Mouse (Mus musculus): ENCODE measurements around the gene Fam214b. TPM values are rescaled to one million over a fixed set of nuclear protein-coding genes. Genes with fewer than 3 reads are reported as not detected.

Gene Fam214b
- 32.5 and 35.4 TPM in 2 replicates for polyA plus RNA-seq (2014; fragmentation: Nextera tagmentation; extraction: Ambion mirVana)

- H3K27ac ChIP-seq (replicated peaks; ENCODE audit: low read depth, low read length) = peak within 1 kb of the TSS; percentile 92
- H3K27me3 ChIP-seq (ENCODE audit: control insufficient read depth, insufficient read depth, low read length) = no peaks in the 10 kb centered on the region
- H3K4me1 ChIP-seq (ENCODE audit: control insufficient read depth, insufficient read depth, low read length) = peaks cover 27% of the 10 kb centered on the region
- peak within 1 kb of the TSS; percentile 65 for H3K9ac ChIP-seq (replicated peaks; ENCODE audit: low read length)
- peak within 1 kb of the TSS; percentile 52 for H3K4me3 ChIP-seq (replicated peaks; ENCODE audit: low read depth, low read length)
- peak within 1 kb of the TSS; percentile 71 for H3K4me2 ChIP-seq (ENCODE audit: low read length)
- ATAC-seq (ENCODE audit: low FRiP score, low TSS enrichment) = peak; percentile 83
- H3K9me3 ChIP-seq (ENCODE audit: control insufficient read depth, low read length) = no peaks in the 10 kb centered on the region
- peak; percentile 98 for DNase-seq
- WGBS = under 1% methylated on average over 33 of the region's 33 CpGs
- H3K36me3 ChIP-seq (ENCODE audit: control insufficient read depth, insufficient read depth, low read length) = no peaks in the 10 kb centered on the region
These were observed at the start of gene Fam214b for GRCm38 (mm10) chr4:43045659-43046302. TSS of gene Fam214b (minus strand) at chr4:43046220.

GRCm38 (mm10) chr4:43091183-43091582 lies 45.2 kb upstream of the Fam214b start:
- H3K4me1 ChIP-seq (ENCODE audit: control insufficient read depth, insufficient read depth, low read length) = no peaks in the 10 kb centered on the region
- H3K9ac ChIP-seq (replicated peaks; ENCODE audit: low read length) = no peak overlapping the region
- no peaks in the 10 kb centered on the region for H3K27me3 ChIP-seq (ENCODE audit: control insufficient read depth, insufficient read depth, low read length)
- no peak for DNase-seq
- H3K36me3 ChIP-seq (ENCODE audit: control insufficient read depth, insufficient read depth, low read length) = 0 out of 2 replicates have a peak, but pooled peaks cover 4% of the 10 kb centered on the region
- H3K9me3 ChIP-seq (ENCODE audit: control insufficient read depth, low read length) = no peaks in the 10 kb centered on the region
- 90% methylated on average over 4 of the region's 4 CpGs for WGBS
- no peak for ATAC-seq (ENCODE audit: low FRiP score, low TSS enrichment)
- no peak overlapping the region for H3K4me2 ChIP-seq (ENCODE audit: low read length)
- H3K4me3 ChIP-seq (replicated peaks; ENCODE audit: low read depth, low read length) = no peak overlapping the region
- no peak overlapping the region for H3K27ac ChIP-seq (replicated peaks; ENCODE audit: low read depth, low read length)

- ATAC-seq (ENCODE audit: low FRiP score, low TSS enrichment) (no peak), DNase-seq (no peak)
- H3K36me3 ChIP-seq (ENCODE audit: control insufficient read depth, insufficient read depth, low read length) = no peaks in the 10 kb centered on the region
- H3K27ac ChIP-seq (replicated peaks; ENCODE audit: low read depth, low read length) = no peak overlapping the region
- H3K9me3 ChIP-seq (ENCODE audit: control insufficient read depth, low read length) = no peaks in the 10 kb centered on the region
- no peak overlapping the region for H3K9ac ChIP-seq (replicated peaks; ENCODE audit: low read length)
- H3K4me3 ChIP-seq (replicated peaks; ENCODE audit: low read depth, low read length) = no peak overlapping the region
- WGBS = 97% methylated on average over 2 of the region's 2 CpGs
- H3K27me3 ChIP-seq (ENCODE audit: control insufficient read depth, insufficient read depth, low read length) = no peaks in the 10 kb centered on the region
- H3K4me2 ChIP-seq (ENCODE audit: low read length) = no peak overlapping the region
- H3K4me1 ChIP-seq (ENCODE audit: control insufficient read depth, insufficient read depth, low read length) = no peaks in the 10 kb centered on the region
These were observed 43.9 kb upstream of the Fam214b start for GRCm38 (mm10) chr4:43089950-43090349.

GRCm38 (mm10) chr4:43082458-43082857 lies 36.4 kb upstream of the Fam214b start:
- Histone ChIP-seq H3K4me3 (replicated peaks; ENCODE audit: low read depth, low read length) (no peak overlapping the region), H3K27me3 (ENCODE audit: control insufficient read depth, insufficient read depth, low read length) (no peaks in the 10 kb centered on the region), H3K9me3 (ENCODE audit: control insufficient read depth, low read length) (no peaks in the 10 kb centered on the region), H3K4me1 (ENCODE audit: control insufficient read depth, insufficient read depth, low read length) (no peaks in the 10 kb centered on the region), H3K9ac (replicated peaks; ENCODE audit: low read length) (no peak overlapping the region), H3K36me3 (ENCODE audit: control insufficient read depth, insufficient read depth, low read length) (no peaks in the 10 kb centered on the region), H3K4me2 (ENCODE audit: low read length) (no peak overlapping the region), H3K27ac (replicated peaks; ENCODE audit: low read depth, low read length) (no peak overlapping the region)
- ATAC-seq (ENCODE audit: low FRiP score, low TSS enrichment) = no peak
- 82% methylated on average over 2 of the region's 2 CpGs for WGBS
- DNase-seq = no peak

GRCm38 (mm10) chr4:43078071-43078718 lies 32.2 kb upstream of the Fam214b start:
- ATAC-seq (ENCODE audit: low FRiP score, low TSS enrichment) = no peak
- H3K4me1 ChIP-seq (ENCODE audit: control insufficient read depth, insufficient read depth, low read length) = no peaks in the 10 kb centered on the region
- no peak overlapping the region for H3K4me3 ChIP-seq (replicated peaks; ENCODE audit: low read depth, low read length)
- no peaks in the 10 kb centered on the region for H3K36me3 ChIP-seq (ENCODE audit: control insufficient read depth, insufficient read depth, low read length)
- H3K27me3 ChIP-seq (ENCODE audit: control insufficient read depth, insufficient read depth, low read length) = no peaks in the 10 kb centered on the region
- no peak overlapping the region for H3K27ac ChIP-seq (replicated peaks; ENCODE audit: low read depth, low read length)
- WGBS = 61% methylated on average over 7 of the region's 7 CpGs
- no peak overlapping the region for H3K4me2 ChIP-seq (ENCODE audit: low read length)
- DNase-seq = no peak
- H3K9me3 ChIP-seq (ENCODE audit: control insufficient read depth, low read length) = no peaks in the 10 kb centered on the region
- H3K9ac ChIP-seq (replicated peaks; ENCODE audit: low read length) = no peak overlapping the region

- H3K27ac ChIP-seq (replicated peaks; ENCODE audit: low read depth, low read length) = no peak overlapping the region
- no peak for DNase-seq
These were observed 28.9 kb upstream of the Fam214b start for GRCm38 (mm10) chr4:43074923-43075322.

GRCm38 (mm10) chr4:43065471-43065870 lies 19.5 kb upstream of the Fam214b start:
- Histone ChIP-seq H3K27ac (replicated peaks; ENCODE audit: low read depth, low read length) (no peak overlapping the region), H3K9me3 (ENCODE audit: control insufficient read depth, low read length) (no peaks in the 10 kb centered on the region), H3K27me3 (ENCODE audit: control insufficient read depth, insufficient read depth, low read length) (no peaks in the 10 kb centered on the region), H3K4me1 (ENCODE audit: control insufficient read depth, insufficient read depth, low read length) (no peaks in the 10 kb centered on the region), H3K36me3 (ENCODE audit: control insufficient read depth, insufficient read depth, low read length) (no peaks in the 10 kb centered on the region), H3K4me3 (replicated peaks; ENCODE audit: low read depth, low read length) (no peak overlapping the region), H3K9ac (replicated peaks; ENCODE audit: low read length) (no peak overlapping the region), H3K4me2 (ENCODE audit: low read length) (no peak overlapping the region)
- ATAC-seq (ENCODE audit: low FRiP score, low TSS enrichment) (no peak), DNase-seq (no peak)
- WGBS = 97% methylated on average over 4 of the region's 4 CpGs

More at GRCm38 (mm10) chr4:43074923-43075322, 28.9 kb upstream of the Fam214b start:
- Histone ChIP-seq H3K4me1 (ENCODE audit: control insufficient read depth, insufficient read depth, low read length) (no peaks in the 10 kb centered on the region), H3K36me3 (ENCODE audit: control insufficient read depth, insufficient read depth, low read length) (no peaks in the 10 kb centered on the region), H3K4me3 (replicated peaks; ENCODE audit: low read depth, low read length) (no peak overlapping the region), H3K27me3 (ENCODE audit: control insufficient read depth, insufficient read depth, low read length) (no peaks in the 10 kb centered on the region), H3K4me2 (ENCODE audit: low read length) (no peak overlapping the region), H3K9ac (replicated peaks; ENCODE audit: low read length) (no peak overlapping the region), H3K9me3 (ENCODE audit: control insufficient read depth, low read length) (no peaks in the 10 kb centered on the region)
- no peak for ATAC-seq (ENCODE audit: low FRiP score, low TSS enrichment)

- H3K27ac ChIP-seq (replicated peaks; ENCODE audit: low read depth, low read length) = no peak overlapping the region
These were observed 14.3 kb upstream of the Fam214b start for GRCm38 (mm10) chr4:43060286-43060685.

GRCm38 (mm10) chr4:43059697-43060096 lies 13.7 kb upstream of the Fam214b start:
- ATAC-seq (ENCODE audit: low FRiP score, low TSS enrichment) (no peak), DNase-seq (no peak)
- Histone ChIP-seq H3K4me3 (replicated peaks; ENCODE audit: low read depth, low read length) (peak overlapping the region; percentile 82), H3K27me3 (ENCODE audit: control insufficient read depth, insufficient read depth, low read length) (no peaks in the 10 kb centered on the region), H3K9me3 (ENCODE audit: control insufficient read depth, low read length) (no peaks in the 10 kb centered on the region), H3K4me2 (ENCODE audit: low read length) (peak overlapping the region; percentile 71), H3K9ac (replicated peaks; ENCODE audit: low read length) (peak overlapping the region; percentile 80), H3K4me1 (ENCODE audit: control insufficient read depth, insufficient read depth, low read length) (peaks cover 11% of the 10 kb centered on the region), H3K36me3 (ENCODE audit: control insufficient read depth, insufficient read depth, low read length) (no peaks in the 10 kb centered on the region), H3K27ac (replicated peaks; ENCODE audit: low read depth, low read length) (no peak overlapping the region)
- WGBS = 29% methylated on average over 3 of the region's 3 CpGs

More at GRCm38 (mm10) chr4:43060286-43060685, 14.3 kb upstream of the Fam214b start:
- H3K4me1 ChIP-seq (ENCODE audit: control insufficient read depth, insufficient read depth, low read length) = peaks cover 11% of the 10 kb centered on the region
- peak; percentile 43 for DNase-seq
- H3K36me3 ChIP-seq (ENCODE audit: control insufficient read depth, insufficient read depth, low read length) = no peaks in the 10 kb centered on the region
- no peak overlapping the region for H3K4me3 ChIP-seq (replicated peaks; ENCODE audit: low read depth, low read length)
- H3K27me3 ChIP-seq (ENCODE audit: control insufficient read depth, insufficient read depth, low read length) = no peaks in the 10 kb centered on the region
- no peak overlapping the region for H3K9ac ChIP-seq (replicated peaks; ENCODE audit: low read length)
- WGBS = 42% methylated on average over 3 of the region's 3 CpGs
- no peak for ATAC-seq (ENCODE audit: low FRiP score, low TSS enrichment)
- H3K9me3 ChIP-seq (ENCODE audit: control insufficient read depth, low read length) = no peaks in the 10 kb centered on the region
- peak overlapping the region; percentile 71 for H3K4me2 ChIP-seq (ENCODE audit: low read length)
